Mouse (Mus musculus): ENCODE data around the gene Shd. TPM values are rescaled to one million over a fixed set of nuclear protein-coding genes. Genes with fewer than 3 reads are reported as not detected.

Gene Shd
- polyA plus RNA-seq, 1 experiment from 2014 or later, result 89.1 TPM

- no peak for ATAC-seq (ENCODE audit: low FRiP score)
Measured at GRCm38 (mm10) chr17:55964996-55965395, 5.3 kb upstream of the Shd start.

GRCm38 (mm10) chr17:55967186-55967585 is 3.1 kb upstream of the Shd start:
- no peak overlapping the region for H3K27ac ChIP-seq (ENCODE audit: low read depth, low read length)
- no peak overlapping the region for H3K4me2 ChIP-seq
- H3K27me3 ChIP-seq (ENCODE audit: control insufficient read depth, insufficient read depth, low read length), result no peaks in the 10 kb centered on the region
- H3K9ac ChIP-seq (ENCODE audit: low read length), result no peak overlapping the region
- DNase-seq (ENCODE audit: low spot score, missing footprints), result no peak
- H3K36me3 ChIP-seq (ENCODE audit: control insufficient read depth, insufficient read depth, low read length), result peaks cover 12% of the 10 kb centered on the region
- no peak overlapping the region for H3K4me3 ChIP-seq (ENCODE audit: low read depth, low read length)
- no peak for ATAC-seq (ENCODE audit: low FRiP score)
- no peaks in the 10 kb centered on the region for H3K9me3 ChIP-seq (ENCODE audit: control insufficient read depth, low read length)
- peaks cover 10% of the 10 kb centered on the region for H3K4me1 ChIP-seq (ENCODE audit: control insufficient read depth, insufficient read depth, low read length)
- 93% methylated on average over 4 of the region's 4 CpGs for WGBS

More at GRCm38 (mm10) chr17:55964996-55965395, 5.3 kb upstream of the Shd start:
- DNase-seq (ENCODE audit: low spot score, missing footprints), result no peak
- no peak overlapping the region for H3K4me3 ChIP-seq (ENCODE audit: low read depth, low read length)
- H3K9me3 ChIP-seq (ENCODE audit: control insufficient read depth, low read length), result no peaks in the 10 kb centered on the region
- peaks cover 4% of the 10 kb centered on the region for H3K4me1 ChIP-seq (ENCODE audit: control insufficient read depth, insufficient read depth, low read length)
- no peak overlapping the region for H3K27ac ChIP-seq (ENCODE audit: low read depth, low read length)
- H3K27me3 ChIP-seq (ENCODE audit: control insufficient read depth, insufficient read depth, low read length), result no peaks in the 10 kb centered on the region
- H3K36me3 ChIP-seq (ENCODE audit: control insufficient read depth, insufficient read depth, low read length), result peaks cover 12% of the 10 kb centered on the region
- no peak overlapping the region for H3K4me2 ChIP-seq
- WGBS, result 83% methylated on average over 9 of the region's 9 CpGs
- H3K9ac ChIP-seq (ENCODE audit: low read length), result no peak overlapping the region

GRCm38 (mm10) chr17:55968210-55968609 is 2.1 kb upstream of the Shd start:
- Histone ChIP-seq H3K4me1 (ENCODE audit: control insufficient read depth, insufficient read depth, low read length) (peaks cover 10% of the 10 kb centered on the region), H3K9me3 (ENCODE audit: control insufficient read depth, low read length) (no peaks in the 10 kb centered on the region), H3K27me3 (ENCODE audit: control insufficient read depth, insufficient read depth, low read length) (no peaks in the 10 kb centered on the region), H3K36me3 (ENCODE audit: control insufficient read depth, insufficient read depth, low read length) (peaks cover 12% of the 10 kb centered on the region), H3K4me2 (no peak overlapping the region), H3K4me3 (ENCODE audit: low read depth, low read length) (no peak overlapping the region), H3K27ac (ENCODE audit: low read depth, low read length) (no peak overlapping the region), H3K9ac (ENCODE audit: low read length) (no peak overlapping the region)
- no peak for ATAC-seq (ENCODE audit: low FRiP score)
- DNase-seq (ENCODE audit: low spot score, missing footprints), result no peak
- WGBS, result 72% methylated on average over 7 of the region's 7 CpGs

GRCm38 (mm10) chr17:55969560-55969959 is 707 bp upstream of the Shd start:
- H3K36me3 ChIP-seq (ENCODE audit: control insufficient read depth, insufficient read depth, low read length), result peaks cover 9% of the 10 kb centered on the region
- no peaks in the 10 kb centered on the region for H3K27me3 ChIP-seq (ENCODE audit: control insufficient read depth, insufficient read depth, low read length)
- peak overlapping the region; percentile 93 for H3K27ac ChIP-seq (ENCODE audit: low read depth, low read length)
- peaks cover 10% of the 10 kb centered on the region for H3K4me1 ChIP-seq (ENCODE audit: control insufficient read depth, insufficient read depth, low read length)
- 29% methylated on average over 14 of the region's 14 CpGs for WGBS
- no peaks in the 10 kb centered on the region for H3K9me3 ChIP-seq (ENCODE audit: control insufficient read depth, low read length)
- peak; percentile 72 for ATAC-seq (ENCODE audit: low FRiP score)
- DNase-seq (ENCODE audit: low spot score, missing footprints), result peak; percentile 99
- H3K4me3 ChIP-seq (ENCODE audit: low read depth, low read length), result no peak overlapping the region
- peak overlapping the region; percentile 68; the same call in 1 of the 2 replicates for H3K4me2 ChIP-seq
- H3K9ac ChIP-seq (ENCODE audit: low read length), result peak overlapping the region; percentile 81

GRCm38 (mm10) chr17:55971453-55971852 is 1.2 kb downstream of the Shd start:
- Histone ChIP-seq H3K4me3 (ENCODE audit: low read depth, low read length) (peak overlapping the region; percentile 52), H3K4me1 (ENCODE audit: control insufficient read depth, insufficient read depth, low read length) (peaks cover 10% of the 10 kb centered on the region), H3K36me3 (ENCODE audit: control insufficient read depth, insufficient read depth, low read length) (0 out of 2 replicates have a peak, but pooled peaks cover 3% of the 10 kb centered on the region), H3K4me2 (peak overlapping the region; percentile 68), H3K9ac (ENCODE audit: low read length) (peak overlapping the region; percentile 81), H3K27ac (ENCODE audit: low read depth, low read length) (no peak overlapping the region), H3K27me3 (ENCODE audit: control insufficient read depth, insufficient read depth, low read length) (no peaks in the 10 kb centered on the region), H3K9me3 (ENCODE audit: control insufficient read depth, low read length) (no peaks in the 10 kb centered on the region)
- WGBS, result 16% methylated on average over 22 of the region's 22 CpGs
- ATAC-seq (ENCODE audit: low FRiP score) (no peak), DNase-seq (ENCODE audit: low spot score, missing footprints) (no peak)

GRCm38 (mm10) chr17:55976255-55976862 is 6.1 kb downstream of the Shd start:
- 21% methylated on average over 13 of the region's 13 CpGs for WGBS
- no peak overlapping the region for H3K4me3 ChIP-seq (ENCODE audit: low read depth, low read length)
- peak overlapping the region; percentile 30; the same call in 1 of the 2 replicates for H3K27ac ChIP-seq (ENCODE audit: low read depth, low read length)
- DNase-seq (ENCODE audit: low spot score, missing footprints) (peak; percentile 91), ATAC-seq (ENCODE audit: low FRiP score) (peak; percentile 79)
- H3K4me2 ChIP-seq, result no peak overlapping the region
- H3K9ac ChIP-seq (ENCODE audit: low read length), result no peak overlapping the region
- no peaks in the 10 kb centered on the region for H3K36me3 ChIP-seq (ENCODE audit: control insufficient read depth, insufficient read depth, low read length)
- no peaks in the 10 kb centered on the region; the same call in 1 of the 2 replicates for H3K27me3 ChIP-seq (ENCODE audit: control insufficient read depth, insufficient read depth, low read length)
- H3K4me1 ChIP-seq (ENCODE audit: control insufficient read depth, insufficient read depth, low read length), result peaks cover 6% of the 10 kb centered on the region
- no peaks in the 10 kb centered on the region for H3K9me3 ChIP-seq (ENCODE audit: control insufficient read depth, low read length)

GRCm38 (mm10) chr17:55977301-55977700 is 7.0 kb downstream of the Shd start:
- no peak overlapping the region for H3K4me2 ChIP-seq
- H3K4me3 ChIP-seq (ENCODE audit: low read depth, low read length), result no peak overlapping the region
- 0 out of 2 replicates have a peak overlapping the region, but pooled peaks have one; percentile 30 for H3K27ac ChIP-seq (ENCODE audit: low read depth, low read length)
- no peak overlapping the region for H3K9ac ChIP-seq (ENCODE audit: low read length)
- H3K4me1 ChIP-seq (ENCODE audit: control insufficient read depth, insufficient read depth, low read length), result peaks cover 4% of the 10 kb centered on the region
- H3K9me3 ChIP-seq (ENCODE audit: control insufficient read depth, low read length), result no peaks in the 10 kb centered on the region
- no peaks in the 10 kb centered on the region; the same call in 1 of the 2 replicates for H3K27me3 ChIP-seq (ENCODE audit: control insufficient read depth, insufficient read depth, low read length)
- DNase-seq (ENCODE audit: low spot score, missing footprints) (no peak), ATAC-seq (ENCODE audit: low FRiP score) (no peak)
- H3K36me3 ChIP-seq (ENCODE audit: control insufficient read depth, insufficient read depth, low read length), result no peaks in the 10 kb centered on the region
- 70% methylated on average over 3 of the region's 3 CpGs for WGBS

GRCm38 (mm10) chr17:55986030-55986961 is 16.0 kb downstream of the Shd start, which contains the start of gene Fsd1:
Fsd1 (plus strand) TSS chr17:55986509.
- H3K27ac ChIP-seq (ENCODE audit: low read depth, low read length), result no peak within 1 kb of the TSS

More at GRCm38 (mm10) chr17:55986030-55986961, 16.0 kb downstream of the Shd start, which contains the start of gene Fsd1:
- Histone ChIP-seq H3K4me3 (ENCODE audit: low read depth, low read length) (peak within 1 kb of the TSS; percentile 74), H3K9me3 (ENCODE audit: control insufficient read depth, low read length) (no peaks in the 10 kb centered on the region), H3K9ac (ENCODE audit: low read length) (peak within 1 kb of the TSS; percentile 75), H3K27me3 (ENCODE audit: control insufficient read depth, insufficient read depth, low read length) (no peaks in the 10 kb centered on the region), H3K4me2 (peak within 1 kb of the TSS; percentile 77), H3K4me1 (ENCODE audit: control insufficient read depth, insufficient read depth, low read length) (peaks cover 6% of the 10 kb centered on the region), H3K36me3 (ENCODE audit: control insufficient read depth, insufficient read depth, low read length) (no peaks in the 10 kb centered on the region)
- ATAC-seq (ENCODE audit: low FRiP score), result peak; percentile 86
- 8% methylated on average over 33 of the region's 35 CpGs for WGBS
- DNase-seq (ENCODE audit: low spot score, missing footprints), result peak; percentile 97

Measured in midbrain, embryonic 11.5 days (tissue).